Mouse (Mus musculus): ENCODE measurements at regions not wholly inside any gene's neighbourhood (a gene's known extent, or its start where the extent isn't known, plus 50 kb on each side); places are given as distances from the start of the nearest gene placed in this dataset.

- DNase-seq, result no peak
Observed at GRCm38 (mm10) chr10:46350196-46350595, 772.6 kb downstream of the Hace1 start.

GRCm38 (mm10) chr10:46356775-46357174 lies 779.1 kb downstream of the Hace1 start:
- no peak for DNase-seq

- no peak for DNase-seq
Observed at GRCm38 (mm10) chr10:46373715-46374475, 796.3 kb downstream of the Hace1 start.

GRCm38 (mm10) chr10:46374646-46375045 lies 797.0 kb downstream of the Hace1 start:
- no peak for DNase-seq

GRCm38 (mm10) chr10:46397089-46397488 lies 819.5 kb downstream of the Hace1 start:
- no peak for DNase-seq

- no peak for DNase-seq
Observed at GRCm38 (mm10) chr10:46403883-46404282, 826.3 kb downstream of the Hace1 start.

All from spleen, adult 18-20 months (tissue).